Comparison of ENCODE assay signal across 8 mouse cellular contexts in genomic region chr5:136243851-136244761, GRCm38 (mm10). TPM values are rescaled to one million over a fixed set of nuclear protein-coding genes. Genes with fewer than 3 reads are reported as not detected.
DNase-seq lines count a peak whose midpoint lies in the region; ATAC-seq and TF ChIP-seq lines count a peak whose summit lies in the region.

No protein-coding gene starts in this region.

- H3K27me3 ChIP-seq in testis, adult 2 months (ENCODE audit: control insufficient read depth, insufficient read depth, low read length), result no peaks in the 10 kb centered on the region
- H3K27me3 ChIP-seq in forebrain, postnatal 0 days (ENCODE audit: insufficient read depth, low read length), result no peaks in the 10 kb centered on the region
- no peaks in the 10 kb centered on the region for H3K27me3 ChIP-seq in kidney, postnatal 0 days (ENCODE audit: insufficient read depth, low read length)

- no peaks in the 10 kb centered on the region for H3K36me3 ChIP-seq in testis, adult 2 months (ENCODE audit: control insufficient read depth, insufficient read depth, low read length)
- H3K36me3 ChIP-seq in forebrain, postnatal 0 days (ENCODE audit: insufficient read depth), result peaks cover 3% of the 10 kb centered on the region; the same call in 1 of the 2 replicates
- no peaks in the 10 kb centered on the region for H3K36me3 ChIP-seq in kidney, postnatal 0 days (ENCODE audit: insufficient read depth, low read length)

- H3K4me3 ChIP-seq in testis, adult 2 months (ENCODE audit: control insufficient read depth, low read depth, low read length), result peak overlapping the region; percentile 86
- peak overlapping the region; percentile 90 for H3K4me3 ChIP-seq in forebrain, postnatal 0 days (ENCODE audit: low read depth, low read length)
- peak overlapping the region; percentile 82 for H3K4me3 ChIP-seq in kidney, postnatal 0 days (replicated peaks; ENCODE audit: low read depth, low read length)

- ATAC-seq in forebrain, postnatal 0 days, result peak; percentile 50
- peak; percentile 15; the same call in 1 of the 2 replicates for ATAC-seq in kidney, postnatal 0 days (replicated peaks; ENCODE audit: low FRiP score, low read depth)
- ATAC-seq in megakaryocyte-erythroid progenitor cell, adult 5-6 weeks (replicated peaks; ENCODE audit: low FRiP score, low TSS enrichment, poor library complexity, severe bottlenecking), result 0 out of 2 replicates have a peak, but pooled peaks have one; percentile 11

- no peaks in the 10 kb centered on the region for H3K9me3 ChIP-seq in forebrain, postnatal 0 days (ENCODE audit: low read length)
- H3K9me3 ChIP-seq in kidney, postnatal 0 days (replicated peaks; ENCODE audit: low read length), result no peaks in the 10 kb centered on the region

- WGBS in forebrain, postnatal 0 days, result 3% methylated on average over 67 of the region's 67 CpGs
- WGBS in kidney, postnatal 0 days, result under 1% methylated on average over 49 of the region's 67 CpGs

- no peak for TF ChIP-seq CTCF in testis, adult 2 months (IDR thresholded peaks at IDR 0.05; ENCODE audit: control insufficient read depth, insufficient read depth, insufficient replicate concordance, low read depth, low read length)
- no peak for TF ChIP-seq CTCF in forebrain, postnatal 0 days (IDR thresholded peaks at IDR 0.05; ENCODE audit: low read depth)
- no peak for TF ChIP-seq CTCF in kidney, postnatal 0 days (IDR thresholded peaks at IDR 0.05; ENCODE audit: low read depth)

- H3K9ac ChIP-seq in forebrain, postnatal 0 days, result peak overlapping the region; percentile 95
- peak overlapping the region; percentile 67 for H3K9ac ChIP-seq in kidney, postnatal 0 days (ENCODE audit: low read depth, low read length)

- H3K27ac ChIP-seq in testis, adult 2 months (ENCODE audit: control insufficient read depth, insufficient read depth, low read depth, low read length), result no peak overlapping the region
- peak overlapping the region; percentile 84 for H3K27ac ChIP-seq in forebrain, postnatal 0 days (ENCODE audit: low read depth, low read length)
- no peak overlapping the region; the same call in 1 of the 2 replicates for H3K27ac ChIP-seq in kidney, postnatal 0 days

- 0 out of 2 replicates have a peak, but pooled peaks have one; percentile 8 for TF ChIP-seq POLR2A in testis, adult 2 months (IDR thresholded peaks at IDR 0.05; ENCODE audit: control insufficient read depth, low read depth, low read length)

- H3K4me2 ChIP-seq in forebrain, postnatal 0 days (ENCODE audit: low read depth), result peak overlapping the region; percentile 87
- H3K4me2 ChIP-seq in kidney, postnatal 0 days (ENCODE audit: low read length), result peak overlapping the region; percentile 98

- peak; percentile 17 for DNase-seq in cerebellum, adult 11 months
- DNase-seq in cerebellum, adult 9-10 months, result no peak
- DNase-seq in testis, postnatal 14 days (ENCODE audit: low spot score), result no peak
- peak; percentile 60 for DNase-seq in forebrain, postnatal 0 days
- peak; percentile 25 for DNase-seq in kidney, postnatal 0 days (ENCODE audit: low spot score)
- peak; percentile 32 for DNase-seq in yolk sac, embryonic 10.5 days (ENCODE audit: low spot score)

- peaks cover 29% of the 10 kb centered on the region for H3K4me1 ChIP-seq in testis, adult 2 months (ENCODE audit: control insufficient read depth, insufficient read depth, low read length)
- peaks cover 12% of the 10 kb centered on the region; the same call in 1 of the 2 replicates for H3K4me1 ChIP-seq in forebrain, postnatal 0 days (ENCODE audit: insufficient read depth)
- H3K4me1 ChIP-seq in kidney, postnatal 0 days (replicated peaks; ENCODE audit: insufficient read depth, low read length), result peaks cover 4% of the 10 kb centered on the region; the same call in 1 of the 2 replicates

RNA-seq across cellular contexts. Expression of gene Sh2b2, which starts 2.2 kb away (rescaled TPM):
- polyA plus RNA-seq in testis, adult 2 months (2012; rRNA removed), result 2.0 and 2.3 TPM in 2 replicates
- total RNA-seq in forebrain, postnatal 0 days (2014; rRNA removed), result 38.4 and 43.8 TPM in 2 replicates
- polyA plus RNA-seq in forebrain, postnatal 0 days (2015; fragmentation: Nextera tagmentation; extraction: Ambion mirVana), result 21.0 and 22.7 TPM in 2 replicates
- 3.1 and 4.1 TPM in 2 replicates for polyA plus RNA-seq in kidney, postnatal 0 days (2015; fragmentation: Nextera tagmentation; extraction: Ambion mirVana)
- 1.7 and 3.0 TPM in 2 replicates for total RNA-seq in megakaryocyte-erythroid progenitor cell, adult 5-6 weeks (2014; fragmentation: Nextera tagmentation)
- 0.09 and 1.8 TPM in 2 replicates for total RNA-seq in megakaryocyte-erythroid progenitor cell, adult 5-6 weeks (2017)

RNA-seq across cellular contexts. Expression of gene Prkrip1, which starts 45.3 kb away (rescaled TPM):
- polyA plus RNA-seq in testis, adult 2 months (2012; rRNA removed), result 26.0 and 27.9 TPM in 2 replicates
- total RNA-seq in forebrain, postnatal 0 days (2014; rRNA removed), result 16.1 and 19.8 TPM in 2 replicates
- polyA plus RNA-seq in forebrain, postnatal 0 days (2015; fragmentation: Nextera tagmentation; extraction: Ambion mirVana), result 61.3 and 71.3 TPM in 2 replicates
- polyA plus RNA-seq in kidney, postnatal 0 days (2015; fragmentation: Nextera tagmentation; extraction: Ambion mirVana), result 44.2 and 46.6 TPM in 2 replicates
- total RNA-seq in megakaryocyte-erythroid progenitor cell, adult 5-6 weeks (2014; fragmentation: Nextera tagmentation), result 24.2 and 32.6 TPM in 2 replicates
- total RNA-seq in megakaryocyte-erythroid progenitor cell, adult 5-6 weeks (2017), result 67.4 and 131 TPM in 2 replicates

Comparison
In these comparisons a context has a peak if more than half of its experiments do, and no peak if none do; other contexts are left out.
1. DNase-seq: peak in cerebellum, adult 11 months (single experiment), forebrain, postnatal 0 days (single experiment), kidney, postnatal 0 days (single experiment) and yolk sac, embryonic 10.5 days (single experiment); none in cerebellum, adult 9-10 months (single experiment) and testis, postnatal 14 days (single experiment).
2. Peak in every context shown above with its lines, with median percentiles within 50 percentile points of each other: H3K4me3 ChIP-seq and ATAC-seq.